Mouse (Mus musculus) embryonic fibroblast, embryonic 13.5 days (primary cell): ENCODE data around the gene Cep135.

ENCODE experiments used
- CTCF ChIP-seq: IDR thresholded peaks from 2 replicates; pipeline ENCODE4 v1.5.1; 2011; ENCODE audit warnings: mild to moderate bottlenecking, control low read depth, low read length, moderate library complexity, borderline replicate concordance; ENCODE audit not compliant: insufficient read depth
- POLR2A ChIP-seq: IDR thresholded peaks from 2 replicates; pipeline ENCODE4 v1.6.1; 2011; ENCODE audit warnings: low read depth, mild to moderate bottlenecking, control low read depth, low read length, moderate library complexity

GRCm38 (mm10) chr5:76615276-76615675 is 26.8 kb downstream of the Cep135 start:
- TF ChIP-seq CTCF: no peak
- no peak for TF ChIP-seq POLR2A
